Mouse (Mus musculus) spleen, postnatal 14 days (tissue): ENCODE data around the gene Ets1.

Experiments
- DNase-seq, 2 experiments: peaks; one replicate each; pipeline ENCODE4 v3.0.0; 2021 to 2022; ENCODE audit warnings: low spot score in 2 of 2

Gene Ets1

GRCm38 (mm10) chr9:32712383-32712910 is 76.4 kb downstream of the Ets1 start:
- DNase-seq, result no peak

GRCm38 (mm10) chr9:32713106-32713505 is 77.1 kb downstream of the Ets1 start:
- no peak for DNase-seq

GRCm38 (mm10) chr9:32713790-32714189 is 77.8 kb downstream of the Ets1 start:
- no peak for DNase-seq

GRCm38 (mm10) chr9:32714487-32714886 is 78.5 kb downstream of the Ets1 start:
- DNase-seq, result no peak

GRCm38 (mm10) chr9:32715806-32716466 is 79.9 kb downstream of the Ets1 start:
- DNase-seq, result no peak

GRCm38 (mm10) chr9:32717268-32717920 is 81.4 kb downstream of the Ets1 start:
- no peak for DNase-seq

- no peak for DNase-seq
Observed at GRCm38 (mm10) chr9:32717931-32718820, 82.2 kb downstream of the Ets1 start.

- DNase-seq, result no peak
Observed at GRCm38 (mm10) chr9:32718868-32719267, 82.8 kb downstream of the Ets1 start.

GRCm38 (mm10) chr9:32719941-32720263 is 83.9 kb downstream of the Ets1 start:
- DNase-seq, result no peak

- no peak for DNase-seq
Observed at GRCm38 (mm10) chr9:32720264-32721031, 84.4 kb downstream of the Ets1 start.

GRCm38 (mm10) chr9:32721081-32721480 is 85.1 kb downstream of the Ets1 start:
- DNase-seq, result no peak

GRCm38 (mm10) chr9:32722205-32722604 is 86.2 kb downstream of the Ets1 start:
- no peak for DNase-seq

- DNase-seq, result no peak
Observed at GRCm38 (mm10) chr9:32722969-32723368, 86.9 kb downstream of the Ets1 start.

GRCm38 (mm10) chr9:32724131-32724825 is 88.3 kb downstream of the Ets1 start:
- no peak for DNase-seq

GRCm38 (mm10) chr9:32725902-32726301 is 89.9 kb downstream of the Ets1 start:
- no peak for DNase-seq

GRCm38 (mm10) chr9:32726595-32726994 is 90.6 kb downstream of the Ets1 start:
- DNase-seq, result no peak

- DNase-seq, result no peak
Observed at GRCm38 (mm10) chr9:32727058-32727457, 91.0 kb downstream of the Ets1 start.

- no peak for DNase-seq
Observed at GRCm38 (mm10) chr9:32728306-32728705, 92.3 kb downstream of the Ets1 start.

GRCm38 (mm10) chr9:32728806-32729205 is 92.8 kb downstream of the Ets1 start:
- no peak for DNase-seq

- no peak for DNase-seq
Observed at GRCm38 (mm10) chr9:32729207-32729606, 93.2 kb downstream of the Ets1 start.
